ENCODE assay signal across 28 mouse cellular contexts in the genomic region with DNA sequence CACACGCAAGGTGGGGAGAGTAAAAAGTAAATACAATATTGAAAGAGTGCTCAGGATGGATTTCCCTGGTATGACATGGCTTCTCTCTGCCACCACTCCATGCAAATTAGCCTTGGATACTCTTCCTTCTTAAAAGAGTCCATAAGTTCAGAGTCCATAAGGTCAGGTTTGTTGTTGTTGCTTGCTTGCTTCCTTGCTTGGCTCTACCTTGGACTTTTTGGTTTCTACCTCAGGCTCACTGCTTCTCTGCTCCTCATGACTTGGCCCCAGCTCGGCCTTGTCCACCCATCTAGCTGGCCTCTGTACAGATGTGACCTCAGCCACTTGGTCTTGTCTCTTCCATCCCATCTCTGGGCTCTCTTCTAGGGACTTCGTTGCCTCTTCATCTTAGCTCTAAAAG.
DNase-seq lines count a peak whose midpoint lies in the region; ATAC-seq and TF ChIP-seq lines count a peak whose summit lies in the region.
"Had no signal": no experiment of that assay in that cellular context is flagged by ENCODE, and none has a peak within 500 bp of the region (broad histone marks: within the 10 kb centered on the region; RNA-seq: fewer than 3 reads in every experiment).

No protein-coding gene starts in this region.

- peak; percentile 10 for DNase-seq in heart, embryonic 10.5 days (ENCODE audit: low spot score)
- DNase-seq in heart, postnatal 36 days: no peak
- DNase-seq in kidney, adult 2 months: peak; percentile 78
- no peak for DNase-seq in kidney, postnatal 10 days
- DNase-seq in kidney, postnatal 25 days: peak; percentile 16 to 57
- no peak for DNase-seq in gastrocnemius, adult 2 months
- DNase-seq: adrenal gland, adult 8-10 months; adrenal gland, postnatal 25 days; cerebellum, adult 11-12 months; cerebellum, adult 8-10 months; cerebellum, postnatal 10 days; cerebellum, postnatal 36 days; embryo, embryonic 11 days; gastrocnemius, postnatal 14 days; heart, adult 11 months; heart, postnatal 10 days; heart, postnatal 4 days had no signal

- intact Hi-C loops in heart, postnatal 36 days (cut with DNase I): no loop called here
- intact Hi-C loops in gastrocnemius, adult 2 months (cut with DNase I): no loop called here

- no peak for TF ChIP-seq CTCF in kidney, adult 2 months (conservative IDR thresholded peaks at IDR 0.05; ENCODE audit: insufficient read depth, insufficient read length, low read depth, low read length)
- TF ChIP-seq CTCF in intestine, postnatal 0 days (IDR thresholded peaks at IDR 0.05; ENCODE audit: low read depth): no peak
- TF ChIP-seq CTCF in gastrocnemius, adult 2 months (IDR thresholded peaks at IDR 0.05): no peak

- WGBS in heart, embryonic 10.5 days: 71% methylated on average over 3 of the region's 3 CpGs
- WGBS in kidney, adult 2 months: 73% methylated on average over 3 of the region's 3 CpGs
- 84% methylated on average over 3 of the region's 3 CpGs for WGBS in kidney, embryonic 14.5 days
- 83% methylated on average over 3 of the region's 3 CpGs for WGBS in intestine, postnatal 0 days

- H3K9ac ChIP-seq in kidney, embryonic 14.5 days (ENCODE audit: low read depth, low read length): no peak overlapping the region
- H3K9ac ChIP-seq in intestine, postnatal 0 days (ENCODE audit: low read depth, low read length): no peak overlapping the region
- H3K9ac ChIP-seq: embryonic facial prominence, embryonic 13.5 days; forebrain, embryonic 13.5 days; heart, embryonic 12.5 days; heart, embryonic 15.5 days; hindbrain, embryonic 14.5 days had no signal

- H3K4me1 ChIP-seq in heart, embryonic 10.5 days: peaks cover 5% of the 10 kb centered on the region
- H3K4me1 ChIP-seq in kidney, adult 2 months (ENCODE audit: control insufficient read depth, insufficient read depth, low read length): peaks cover 5% of the 10 kb centered on the region; the same call in 1 of the 2 replicates
- no peaks in the 10 kb centered on the region for H3K4me1 ChIP-seq in kidney, embryonic 14.5 days (ENCODE audit: control insufficient read depth, insufficient read depth, low read length)
- H3K4me1 ChIP-seq in intestine, postnatal 0 days (replicated peaks; ENCODE audit: control insufficient read depth, insufficient read depth, low read length): 0 out of 2 replicates have a peak, but pooled peaks cover 3% of the 10 kb centered on the region
- H3K4me1 ChIP-seq: embryonic facial prominence, embryonic 10.5 days; embryonic facial prominence, embryonic 13.5 days; forebrain, embryonic 13.5 days; heart, embryonic 12.5 days had no signal

- TF ChIP-seq POLR2A in kidney, adult 2 months (IDR thresholded peaks at IDR 0.05; ENCODE audit: low read depth, low read length): no peak

- H3K9me3 ChIP-seq in heart, embryonic 10.5 days: no peaks in the 10 kb centered on the region
- H3K9me3 ChIP-seq in kidney, embryonic 14.5 days (ENCODE audit: control insufficient read depth, low read length): no peaks in the 10 kb centered on the region
- H3K9me3 ChIP-seq in intestine, postnatal 0 days (ENCODE audit: control insufficient read depth): no peaks in the 10 kb centered on the region
- H3K9me3 ChIP-seq: embryonic facial prominence, embryonic 10.5 days; embryonic facial prominence, embryonic 13.5 days; forebrain, embryonic 13.5 days; heart, embryonic 12.5 days; heart, embryonic 15.5 days had no signal

- H3K4me3 ChIP-seq in heart, embryonic 10.5 days: no peak overlapping the region
- H3K4me3 ChIP-seq in kidney, adult 2 months (ENCODE audit: insufficient read depth, low read depth, low read length): no peak overlapping the region
- H3K4me3 ChIP-seq in kidney, embryonic 14.5 days (ENCODE audit: low read length): no peak overlapping the region
- H3K4me3 ChIP-seq in intestine, postnatal 0 days (ENCODE audit: low read depth, low read length): no peak overlapping the region
- no peak overlapping the region for H3K4me3 ChIP-seq in gastrocnemius, adult 2 months
- H3K4me3 ChIP-seq: embryonic facial prominence, embryonic 10.5 days; embryonic facial prominence, embryonic 13.5 days; erythroblast, embryonic 14.5 days; forebrain, embryonic 13.5 days; heart, embryonic 12.5 days; heart, embryonic 15.5 days had no signal

- no peak for ATAC-seq in kidney, embryonic 14.5 days (ENCODE audit: low FRiP score, low TSS enrichment)
- peak; percentile 65; the same call in 1 of the 2 replicates for ATAC-seq in intestine, postnatal 0 days
- ATAC-seq: activated CD4-positive, CD25-positive, alpha-beta regulatory T cell, adult 4 months; forebrain, embryonic 13.5 days; forebrain, embryonic 16.5 days had no signal

- no peak overlapping the region for H3K27ac ChIP-seq in heart, embryonic 10.5 days
- no peak overlapping the region for H3K27ac ChIP-seq in kidney, adult 2 months (ENCODE audit: insufficient read depth, low read depth, low read length)
- H3K27ac ChIP-seq in kidney, embryonic 14.5 days (ENCODE audit: low read depth, low read length): no peak overlapping the region
- no peak overlapping the region for H3K27ac ChIP-seq in intestine, postnatal 0 days (ENCODE audit: low read depth, low read length)
- H3K27ac ChIP-seq in gastrocnemius, adult 2 months: no peak overlapping the region
- H3K27ac ChIP-seq: embryonic facial prominence, embryonic 10.5 days; embryonic facial prominence, embryonic 13.5 days; forebrain, embryonic 13.5 days; heart, embryonic 15.5 days; hindbrain, embryonic 14.5 days had no signal

- H3K4me2 ChIP-seq in kidney, embryonic 14.5 days (replicated peaks; ENCODE audit: low read depth, low read length): no peak overlapping the region
- no peak overlapping the region for H3K4me2 ChIP-seq in intestine, postnatal 0 days (replicated peaks; ENCODE audit: low read depth)
- H3K4me2 ChIP-seq: embryonic facial prominence, embryonic 13.5 days; forebrain, embryonic 13.5 days; heart, embryonic 12.5 days; heart, embryonic 15.5 days; hindbrain, embryonic 14.5 days had no signal

- H3K36me3 ChIP-seq in heart, embryonic 10.5 days: no peaks in the 10 kb centered on the region
- H3K36me3 ChIP-seq in kidney, adult 2 months (ENCODE audit: control insufficient read depth, insufficient read depth, low read length): no peaks in the 10 kb centered on the region
- no peaks in the 10 kb centered on the region for H3K36me3 ChIP-seq in kidney, embryonic 14.5 days (ENCODE audit: control insufficient read depth, insufficient read depth, low read length)
- H3K36me3 ChIP-seq in intestine, postnatal 0 days (ENCODE audit: control insufficient read depth, insufficient read depth): no peaks in the 10 kb centered on the region
- H3K36me3 ChIP-seq: embryonic facial prominence, embryonic 10.5 days; embryonic facial prominence, embryonic 13.5 days; heart, embryonic 12.5 days; heart, embryonic 15.5 days had no signal

- H3K27me3 ChIP-seq in heart, embryonic 10.5 days (ENCODE audit: insufficient read depth, poor library complexity, severe bottlenecking): no peaks in the 10 kb centered on the region
- H3K27me3 ChIP-seq in kidney, adult 2 months (replicated peaks; ENCODE audit: control insufficient read depth, insufficient read depth, low read length): no peaks in the 10 kb centered on the region
- no peaks in the 10 kb centered on the region for H3K27me3 ChIP-seq in kidney, embryonic 14.5 days (ENCODE audit: control insufficient read depth, insufficient read depth, low read length)
- no peaks in the 10 kb centered on the region for H3K27me3 ChIP-seq in intestine, postnatal 0 days (replicated peaks; ENCODE audit: control insufficient read depth, insufficient read depth, low read length)
- H3K27me3 ChIP-seq: embryonic facial prominence, embryonic 13.5 days; forebrain, embryonic 13.5 days; heart, embryonic 12.5 days; heart, embryonic 15.5 days had no signal

Comparison
In these comparisons a context has a peak if more than half of its experiments do, and no peak if none do; other contexts are left out.
1. DNase-seq: peak in heart, embryonic 10.5 days (single experiment), kidney, adult 2 months (single experiment) and kidney, postnatal 25 days (2 of 2); none in heart, postnatal 36 days (0 of 2), kidney, postnatal 10 days (single experiment) and gastrocnemius, adult 2 months (single experiment).